Mouse (Mus musculus): ENCODE measurements around the gene Zdhhc17. TPM values are rescaled to one million over a fixed set of nuclear protein-coding genes. Genes with fewer than 3 reads are reported as not detected.
A peak's percentile ranks its signal among the peaks of the same experiment; 100 is the strongest.

Gene Zdhhc17
- polyA plus RNA-seq, 1 experiment from 2014 or later: 35.2 TPM

- Histone ChIP-seq H3K4me1 (peaks cover 21% of the 10 kb centered on the region; the same call in 1 of the 2 replicates), H3K36me3 (no peaks in the 10 kb centered on the region), H3K9ac (no peak overlapping the region), H3K27me3 (no peaks in the 10 kb centered on the region), H3K9me3 (no peaks in the 10 kb centered on the region), H3K4me3 (no peak overlapping the region), H3K4me2 (replicated peaks) (no peak overlapping the region), H3K27ac (no peak overlapping the region)
- ATAC-seq (ENCODE audit: insufficient number of reproducible peaks, insufficient read depth, low FRiP score, low TSS enrichment): no peak
- whole genome bisulfite sequencing: 90% methylated on average over 6 of the region's 6 CpGs
These were observed 92.4 kb downstream of the Zdhhc17 start for GRCm38 (mm10) chr10:110917521-110917920.

GRCm38 (mm10) chr10:110916666-110917344 lies 93.1 kb downstream of the Zdhhc17 start:
- Histone ChIP-seq H3K36me3 (no peaks in the 10 kb centered on the region), H3K9me3 (no peaks in the 10 kb centered on the region), H3K27me3 (no peaks in the 10 kb centered on the region), H3K4me3 (no peak overlapping the region), H3K4me1 (peaks cover 14% of the 10 kb centered on the region; the same call in 1 of the 2 replicates), H3K27ac (0 out of 2 replicates have a peak overlapping the region, but pooled peaks have one; percentile 42), H3K9ac (no peak overlapping the region), H3K4me2 (replicated peaks) (peak overlapping the region; percentile 15; the same call in 1 of the 2 replicates)
- ATAC-seq (ENCODE audit: insufficient number of reproducible peaks, insufficient read depth, low FRiP score, low TSS enrichment): no peak
- 22% methylated on average over 11 of the region's 11 CpGs for WGBS

- no peak overlapping the region for H3K4me2 ChIP-seq (replicated peaks)
- H3K36me3 ChIP-seq: no peaks in the 10 kb centered on the region
- H3K27ac ChIP-seq: no peak overlapping the region
- H3K4me1 ChIP-seq: peaks cover 4% of the 10 kb centered on the region; the same call in 1 of the 2 replicates
- no peaks in the 10 kb centered on the region for H3K9me3 ChIP-seq
- H3K4me3 ChIP-seq: no peak overlapping the region
- ATAC-seq (ENCODE audit: insufficient number of reproducible peaks, insufficient read depth, low FRiP score, low TSS enrichment): no peak
- H3K9ac ChIP-seq: no peak overlapping the region
- no peaks in the 10 kb centered on the region for H3K27me3 ChIP-seq
- 87% methylated on average over 3 of the region's 3 CpGs for WGBS
These were observed 106.1 kb downstream of the Zdhhc17 start for GRCm38 (mm10) chr10:110903862-110904261.

GRCm38 (mm10) chr10:110899744-110900501 lies 110.0 kb downstream of the Zdhhc17 start:
- 62% methylated on average over 13 of the region's 13 CpGs for WGBS
- Histone ChIP-seq H3K9me3 (no peaks in the 10 kb centered on the region), H3K36me3 (no peaks in the 10 kb centered on the region), H3K27ac (no peak overlapping the region), H3K4me1 (peaks cover 4% of the 10 kb centered on the region; the same call in 1 of the 2 replicates), H3K4me3 (no peak overlapping the region), H3K4me2 (replicated peaks) (no peak overlapping the region), H3K27me3 (no peaks in the 10 kb centered on the region), H3K9ac (no peak overlapping the region)
- ATAC-seq (ENCODE audit: insufficient number of reproducible peaks, insufficient read depth, low FRiP score, low TSS enrichment): no peak

Other genes starting within 250 kb of the Zdhhc17 start
- gene Csrp2, start 90.4 kb downstream of the Zdhhc17 start, polyA plus RNA-seq (2016; fragmentation: Nextera tagmentation; extraction: Ambion mirVana): 239 and 253 TPM in 2 replicates
- 15.7 and 16.2 TPM in 2 replicates for gene Osbpl8, start 154.6 kb upstream of the Zdhhc17 start, polyA plus RNA-seq (2016; fragmentation: Nextera tagmentation; extraction: Ambion mirVana)